Mouse (Mus musculus) liver, adult 2 months (tissue): Measurements from ENCODE around the gene Ankrd34a.
A peak's percentile ranks its signal among the peaks of the same experiment; 100 is the strongest.

ENCODE experiments used
- CTCF ChIP-seq: fragments of 200-500 bp; IDR thresholded peaks from 2 replicates; pipeline ENCODE4 v1.5.1; 2011; ENCODE audit warnings: low read depth, low read length, control low read depth
- POLR2A ChIP-seq: fragments of 200-500 bp; IDR thresholded peaks from 2 replicates; pipeline ENCODE4 v1.6.1; 2011; ENCODE audit warnings: low read length, control low read depth; ENCODE audit not compliant: insufficient read depth; ENCODE audit errors: extremely low read depth

- TF ChIP-seq CTCF = no peak
- TF ChIP-seq POLR2A = 0 out of 2 replicates have a peak, but pooled peaks have one; percentile 7
Observed at GRCm38 (mm10) chr3:96559398-96559910, 37.0 kb upstream of the Ankrd34a start.
